Mouse (Mus musculus) heart, embryonic 12.5 days (tissue): ENCODE data around the gene Spag5. TPM values are rescaled to one million over a fixed set of nuclear protein-coding genes. Genes with fewer than 3 reads are reported as not detected.
A peak's percentile ranks its signal among the peaks of the same experiment; 100 is the strongest.

Source experiments
- ATAC-seq: fragments of 200-750 bp; cut with Nextera tagmentation; 2 replicates; pipeline ENCODE4 v1.8.0; 2017; ENCODE audit warnings: moderate TSS enrichment, moderate library complexity; ENCODE audit not compliant: insufficient number of reproducible peaks, low FRiP score
- H3K27ac ChIP-seq: fragments of 300-500 bp; sonication (generic); 2 replicates; pipeline ENCODE4 v1.5.1; 2016; ENCODE audit warnings: mild to moderate bottlenecking, moderate library complexity; ENCODE audit not compliant: poor library complexity, severe bottlenecking
- H3K27me3 ChIP-seq: fragments of 300-500 bp; sonication (generic); replicated peaks from 2 replicates; pipeline ENCODE4 v1.6.1; 2016; ENCODE audit warnings: mild to moderate bottlenecking, moderate library complexity
- H3K36me3 ChIP-seq: fragments of 300-500 bp; sonication (generic); 2 replicates; pipeline ENCODE4 v1.6.1; 2016; ENCODE audit warnings: mild to moderate bottlenecking, moderate library complexity
- H3K4me1 ChIP-seq: fragments of 300-500 bp; sonication (generic); replicated peaks from 2 replicates; pipeline ENCODE4 v1.6.1; 2016; ENCODE audit warnings: mild to moderate bottlenecking
- H3K4me2 ChIP-seq: fragments of 300-500 bp; sonication (generic); 2 replicates; pipeline ENCODE4 v1.6.1; 2016; ENCODE audit warnings: mild to moderate bottlenecking, moderate library complexity
- H3K4me3 ChIP-seq: fragments of 300-500 bp; sonication (generic); 2 replicates; pipeline ENCODE4 v1.5.1; 2016; ENCODE audit warnings: mild to moderate bottlenecking
- H3K9ac ChIP-seq: fragments of 300-500 bp; sonication (generic); 2 replicates; pipeline ENCODE4 v1.6.1; 2016; ENCODE audit warnings: mild to moderate bottlenecking, moderate library complexity
- H3K9me3 ChIP-seq: fragments of 300-500 bp; sonication (generic); replicated peaks from 2 replicates; pipeline ENCODE4 v1.6.1; 2016; ENCODE audit warnings: mild to moderate bottlenecking, moderate library complexity
- WGBS: fragments of 180-500 bp; shearing (Covaris S2); methylation state at CpG from one replicate; pipeline ENCODE4 v1.1.7; 2016; 5-methylcytosine and 5-hydroxymethylcytosine counted together
- polyA plus RNA-seq: library from polyadenylated mRNA; unstranded; fragments of >200 nt; fragmentation: Nextera tagmentation; extraction: Ambion mirVana; gene quantifications from 2 replicates; pipeline ENCODE4 v1.2.1, GENCODE M21; 2016

Spag5 gene
- polyA plus RNA-seq, 1 experiment from 2014 or later: 27.2 TPM

GRCm38 (mm10) chr11:78279586-78279985 lies 21.7 kb upstream of the Spag5 start:
- H3K4me1 ChIP-seq: no peaks in the 10 kb centered on the region
- H3K9me3 ChIP-seq: no peaks in the 10 kb centered on the region
- H3K9ac ChIP-seq: no peak overlapping the region
- H3K4me3 ChIP-seq: no peak overlapping the region
- H3K27ac ChIP-seq: no peak overlapping the region
- 86% methylated on average over 4 of the region's 4 CpGs for WGBS
- peaks cover 95% of the 10 kb centered on the region for H3K36me3 ChIP-seq
- no peak overlapping the region for H3K4me2 ChIP-seq
- no peak for ATAC-seq
- H3K27me3 ChIP-seq: no peaks in the 10 kb centered on the region

- Histone ChIP-seq H3K27me3 (no peaks in the 10 kb centered on the region), H3K27ac (no peak overlapping the region), H3K4me2 (no peak overlapping the region), H3K9ac (no peak overlapping the region), H3K9me3 (no peaks in the 10 kb centered on the region), H3K36me3 (peaks cover 86% of the 10 kb centered on the region), H3K4me3 (no peak overlapping the region), H3K4me1 (no peaks in the 10 kb centered on the region)
- no peak for ATAC-seq
- WGBS: 92% methylated on average over 7 of the region's 7 CpGs
These were observed 12.1 kb upstream of the Spag5 start for GRCm38 (mm10) chr11:78289146-78289763.

- ATAC-seq: no peak
- Histone ChIP-seq H3K9ac (no peak within 1 kb of the TSS), H3K36me3 (peaks cover 77% of the 10 kb centered on the region), H3K27me3 (no peaks in the 10 kb centered on the region), H3K4me1 (no peaks in the 10 kb centered on the region), H3K4me3 (no peak within 1 kb of the TSS), H3K9me3 (no peaks in the 10 kb centered on the region), H3K4me2 (no peak within 1 kb of the TSS), H3K27ac (no peak within 1 kb of the TSS)
- 88% methylated on average over 4 of the region's 4 CpGs for WGBS
These were observed 10.7 kb upstream of the Spag5 start, which contains the start of gene BC030499 for GRCm38 (mm10) chr11:78290654-78291053. Gene BC030499, plus strand, starts transcription at chr11:78290841.

DNA sequence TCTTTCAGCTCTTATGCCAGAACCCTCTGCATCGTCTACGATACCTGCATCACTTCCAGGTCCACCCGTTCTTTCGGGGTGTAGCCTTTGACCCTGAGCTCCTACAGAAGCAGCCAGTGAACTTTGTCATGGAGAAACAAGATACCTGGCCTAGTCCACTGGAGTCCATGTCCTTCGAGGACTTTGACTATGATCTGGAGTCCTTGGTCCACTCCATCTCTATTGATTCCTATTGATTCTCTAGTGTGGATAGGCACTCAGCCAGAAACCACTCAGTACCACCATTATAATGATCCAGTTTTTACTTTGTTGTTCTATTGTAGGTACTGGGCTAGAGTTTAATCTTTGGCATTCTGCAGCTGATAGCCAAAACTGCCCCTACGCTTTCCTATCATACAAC lies 6.7 kb upstream of the Spag5 start:
- no peak for ATAC-seq
- Histone ChIP-seq H3K9me3 (no peaks in the 10 kb centered on the region), H3K4me2 (no peak overlapping the region), H3K4me3 (no peak overlapping the region), H3K27ac (no peak overlapping the region), H3K4me1 (no peaks in the 10 kb centered on the region), H3K27me3 (no peaks in the 10 kb centered on the region), H3K9ac (no peak overlapping the region), H3K36me3 (peaks cover 45% of the 10 kb centered on the region)
- 94% methylated on average over 6 of the region's 6 CpGs for WGBS

- Histone ChIP-seq H3K4me1 (peaks cover 2% of the 10 kb centered on the region; the same call in 1 of the 2 replicates), H3K27me3 (no peaks in the 10 kb centered on the region), H3K9ac (peak overlapping the region; percentile 91), H3K36me3 (peaks cover 32% of the 10 kb centered on the region), H3K4me2 (peak overlapping the region; percentile 92), H3K9me3 (no peaks in the 10 kb centered on the region), H3K27ac (0 out of 2 replicates have a peak overlapping the region, but pooled peaks have one; percentile 22), H3K4me3 (peak overlapping the region; percentile 91)
- 0 out of 2 replicates have a peak, but pooled peaks have one; percentile 9 for ATAC-seq
- 66% methylated on average over 7 of the region's 7 CpGs for WGBS
These were observed 412 bp upstream of the Spag5 start for GRCm38 (mm10) chr11:78300917-78301316.

GRCm38 (mm10) chr11:78305272-78305671 lies 3.9 kb downstream of the Spag5 start:
- Histone ChIP-seq H3K4me3 (no peak overlapping the region), H3K36me3 (peaks cover 55% of the 10 kb centered on the region), H3K27me3 (no peaks in the 10 kb centered on the region), H3K4me2 (no peak overlapping the region), H3K9me3 (no peaks in the 10 kb centered on the region), H3K4me1 (peaks cover 2% of the 10 kb centered on the region; the same call in 1 of the 2 replicates), H3K9ac (no peak overlapping the region), H3K27ac (no peak overlapping the region)
- no peak for ATAC-seq
- WGBS: 89% methylated on average over 4 of the region's 4 CpGs

- 96% methylated on average over 8 of the region's 8 CpGs for WGBS
- no peak for ATAC-seq
- Histone ChIP-seq H3K27me3 (no peaks in the 10 kb centered on the region), H3K9ac (no peak overlapping the region), H3K36me3 (peaks cover 77% of the 10 kb centered on the region), H3K4me3 (no peak overlapping the region), H3K27ac (no peak overlapping the region), H3K9me3 (no peaks in the 10 kb centered on the region), H3K4me2 (no peak overlapping the region), H3K4me1 (no peaks in the 10 kb centered on the region)
These were observed 9.7 kb downstream of the Spag5 start for GRCm38 (mm10) chr11:78310861-78311511.

- no peaks in the 10 kb centered on the region for H3K4me1 ChIP-seq
- WGBS: 88% methylated on average over 2 of the region's 2 CpGs
- H3K9ac ChIP-seq: no peak overlapping the region
- no peaks in the 10 kb centered on the region for H3K27me3 ChIP-seq
- no peak overlapping the region for H3K27ac ChIP-seq
- H3K4me2 ChIP-seq: no peak overlapping the region
- H3K9me3 ChIP-seq: no peaks in the 10 kb centered on the region
- no peak for ATAC-seq
- H3K4me3 ChIP-seq: no peak overlapping the region
- H3K36me3 ChIP-seq: peaks cover 86% of the 10 kb centered on the region
These were observed 12.3 kb downstream of the Spag5 start for GRCm38 (mm10) chr11:78313662-78314061.

DNA sequence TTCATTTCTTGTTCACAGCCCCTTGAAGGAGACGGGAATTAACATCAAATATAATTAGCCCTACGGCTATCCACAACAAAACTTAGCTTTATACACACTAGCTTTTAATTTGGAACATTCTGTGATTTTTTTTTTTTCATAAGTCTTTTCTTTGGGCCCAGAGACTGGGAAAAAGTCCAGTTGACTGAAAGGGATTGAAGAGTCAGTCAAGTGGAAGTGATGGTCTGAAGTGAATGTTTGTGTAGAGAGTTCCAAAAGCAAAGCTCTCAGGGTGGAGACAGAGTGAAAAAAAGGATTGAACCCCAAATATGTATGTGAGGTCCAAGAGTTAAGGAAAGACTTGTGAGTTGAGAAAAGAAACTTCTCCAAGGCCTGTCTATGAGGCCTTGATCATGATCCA lies 17.1 kb downstream of the Spag5 start:
- Histone ChIP-seq H3K4me2 (no peak overlapping the region), H3K4me1 (peaks cover 12% of the 10 kb centered on the region), H3K4me3 (no peak overlapping the region), H3K9ac (no peak overlapping the region), H3K27me3 (no peaks in the 10 kb centered on the region), H3K27ac (no peak overlapping the region), H3K36me3 (peaks cover 87% of the 10 kb centered on the region), H3K9me3 (no peaks in the 10 kb centered on the region)
- 89% methylated on average over 2 of the region's 2 CpGs for WGBS
- no peak for ATAC-seq

- Histone ChIP-seq H3K9me3 (no peaks in the 10 kb centered on the region), H3K4me3 (peak overlapping the region; percentile 16; the same call in 1 of the 2 replicates), H3K27me3 (no peaks in the 10 kb centered on the region), H3K36me3 (peaks cover 50% of the 10 kb centered on the region), H3K4me2 (peak overlapping the region; percentile 55), H3K9ac (no peak overlapping the region), H3K4me1 (peaks cover 19% of the 10 kb centered on the region), H3K27ac (peak overlapping the region; percentile 46)
- 0 out of 2 replicates have a peak, but pooled peaks have one; percentile 16 for ATAC-seq
- 53% methylated on average over 2 of the region's 2 CpGs for WGBS
These were observed 20.9 kb downstream of the Spag5 start for GRCm38 (mm10) chr11:78322076-78322831.

DNA sequence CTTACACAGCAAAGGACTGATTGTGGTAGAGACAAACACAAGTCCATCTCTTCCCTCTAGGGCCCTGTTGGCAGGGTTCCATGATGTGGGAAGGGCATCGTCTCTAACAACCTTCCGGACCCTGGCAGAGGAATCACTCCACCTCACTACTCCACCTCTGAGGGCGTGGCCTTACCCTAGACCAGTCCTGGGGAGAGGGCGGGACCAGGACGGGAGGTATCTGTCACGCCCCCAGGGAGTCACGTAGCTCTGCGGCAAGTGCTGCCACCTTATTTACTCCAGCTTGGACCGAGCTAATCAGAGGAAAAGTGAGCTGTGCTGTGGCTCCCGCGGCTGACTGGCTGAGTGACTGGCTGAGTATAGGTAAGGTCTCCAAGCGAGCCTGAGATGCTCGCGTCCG lies 21.5 kb downstream of the Spag5 start, which contains the start of gene Aldoc:
Aldoc (plus strand) TSS at position 109 of the 400 bp plus-strand sequence.
- Histone ChIP-seq H3K9ac (peak within 1 kb of the TSS; percentile 13; the same call in 1 of the 2 replicates), H3K36me3 (peaks cover 44% of the 10 kb centered on the region), H3K4me3 (peak within 1 kb of the TSS; percentile 16), H3K9me3 (no peaks in the 10 kb centered on the region), H3K27ac (peak within 1 kb of the TSS; percentile 46), H3K4me1 (peaks cover 19% of the 10 kb centered on the region), H3K4me2 (peak within 1 kb of the TSS; percentile 55), H3K27me3 (no peaks in the 10 kb centered on the region)
- 3% methylated on average over 15 of the region's 15 CpGs for WGBS
- ATAC-seq: peak; percentile 93
